Mouse (Mus musculus) myocyte (in vitro differentiated cells): ENCODE measurements around the gene Ooep.

Source experiments
- E2F4 ChIP-seq: IDR thresholded peaks from one replicate; pipeline ENCODE4 v1.6.1; 2011; ENCODE audit warnings: mild to moderate bottlenecking, control low read depth, moderate library complexity; ENCODE audit not compliant: insufficient read depth
- MAX ChIP-seq: IDR thresholded peaks from one replicate; pipeline ENCODE4 v1.6.1; 2011; ENCODE audit warnings: low read depth, mild to moderate bottlenecking, control low read depth
- MYOD1 ChIP-seq, 3 experiments: IDR thresholded peaks; one replicate each; pipeline ENCODE4 v1.6.1; 2011; ENCODE audit warnings: control low read depth in 2 of 3, low read depth in 2 of 3, mild to moderate bottlenecking in 2 of 3, moderate library complexity in 1 of 3; ENCODE audit not compliant: insufficient read length in 2 of 3, control insufficient read depth in 1 of 3
- MYOG ChIP-seq, 3 experiments: IDR thresholded peaks; one replicate each; pipeline ENCODE4 v1.6.1; 2011; ENCODE audit warnings: control low read depth in 2 of 3, low read depth in 2 of 3, mild to moderate bottlenecking in 2 of 3; ENCODE audit not compliant: insufficient read length in 2 of 3, control insufficient read depth in 1 of 3, insufficient read depth in 1 of 3
- POLR2A ChIP-seq: IDR thresholded peaks from one replicate; pipeline ENCODE4 v1.6.1; 2011; ENCODE audit warnings: low read depth, mild to moderate bottlenecking, control low read depth, moderate library complexity; ENCODE audit not compliant: insufficient read length
- POLR2AphosphoS2 ChIP-seq: IDR thresholded peaks from one replicate; pipeline ENCODE4 v1.6.1; 2011; ENCODE audit warnings: low read depth, control low read depth; ENCODE audit not compliant: insufficient read length
- REST ChIP-seq: IDR thresholded peaks from one replicate; pipeline ENCODE4 v1.6.1; 2011; ENCODE audit warnings: mild to moderate bottlenecking, control low read depth, moderate library complexity; ENCODE audit not compliant: insufficient read depth, insufficient read length
- SRF ChIP-seq: IDR thresholded peaks from one replicate; pipeline ENCODE4 v1.6.1; 2011; ENCODE audit warnings: low read depth; ENCODE audit not compliant: control insufficient read depth, insufficient read length
- TCF12 ChIP-seq: IDR thresholded peaks from one replicate; pipeline ENCODE4 v1.6.1; 2011; ENCODE audit warnings: mild to moderate bottlenecking, control low read depth; ENCODE audit not compliant: poor library complexity, insufficient read depth, severe bottlenecking
- TCF3 ChIP-seq: IDR thresholded peaks from one replicate; pipeline ENCODE4 v1.6.1; 2011; ENCODE audit warnings: low read depth, control low read depth; ENCODE audit not compliant: insufficient read length
- USF1 ChIP-seq: IDR thresholded peaks from one replicate; pipeline ENCODE4 v1.6.1; 2011; ENCODE audit warnings: low read depth, mild to moderate bottlenecking, control low read depth, moderate library complexity

- TF ChIP-seq POLR2AphosphoS2 (no peak), USF1 (no peak), MAX (no peak), POLR2A (no peak), E2F4 (no peak), REST (no peak), TCF12 (no peak), MYOG (IDR thresholded peaks at IDR 0.05; ENCODE audit: control insufficient read depth in 1 of 3, insufficient read depth in 1 of 3, insufficient read length in 2 of 3, low read depth in 2 of 3) (no peak), MYOD1 (IDR thresholded peaks at IDR 0.05; ENCODE audit: control insufficient read depth in 1 of 3, insufficient read length in 2 of 3, low read depth in 2 of 3) (no peak), SRF (no peak), TCF3 (no peak)
Measured at GRCm38 (mm10) chr9:78369786-78370185, 8.7 kb downstream of the Ooep start.
